Mouse (Mus musculus) embryonic fibroblast, embryonic 13.5 days (primary cell): ENCODE measurements at regions not wholly inside any gene's neighbourhood (a gene's known extent, or its start where the extent isn't known, plus 50 kb on each side); places are given as distances from the start of the nearest gene placed in this dataset.

Experiments used
- CTCF ChIP-seq: IDR thresholded peaks from 2 replicates; pipeline ENCODE4 v1.5.1; 2011; ENCODE audit warnings: mild to moderate bottlenecking, control low read depth, low read length, moderate library complexity, borderline replicate concordance; ENCODE audit not compliant: insufficient read depth
- POLR2A ChIP-seq: IDR thresholded peaks from 2 replicates; pipeline ENCODE4 v1.6.1; 2011; ENCODE audit warnings: low read depth, mild to moderate bottlenecking, control low read depth, low read length, moderate library complexity

DNA sequence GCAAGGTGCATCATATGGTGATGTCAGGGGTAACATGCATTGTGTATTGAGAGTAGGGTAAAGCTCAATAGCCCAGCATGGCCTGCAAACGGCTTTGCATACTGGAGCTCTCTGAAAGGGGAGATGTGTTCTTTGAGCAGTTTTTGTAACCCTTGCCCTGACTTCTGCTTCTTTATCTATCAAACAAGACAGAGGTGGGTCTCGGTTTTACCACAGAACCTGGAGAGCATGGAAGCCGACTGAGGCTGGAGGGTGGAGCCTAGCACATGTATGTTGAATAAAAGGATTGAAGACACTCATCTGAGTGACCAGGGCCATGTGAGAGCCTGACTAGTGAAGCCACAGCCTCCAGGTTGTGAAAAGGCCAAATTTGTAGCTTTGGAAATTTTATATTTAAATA is 236.7 kb downstream of the Rplp1 start:
- TF ChIP-seq POLR2A (no peak), CTCF (no peak)
